Mouse (Mus musculus): ENCODE data around the gene Cox11.

DNA sequence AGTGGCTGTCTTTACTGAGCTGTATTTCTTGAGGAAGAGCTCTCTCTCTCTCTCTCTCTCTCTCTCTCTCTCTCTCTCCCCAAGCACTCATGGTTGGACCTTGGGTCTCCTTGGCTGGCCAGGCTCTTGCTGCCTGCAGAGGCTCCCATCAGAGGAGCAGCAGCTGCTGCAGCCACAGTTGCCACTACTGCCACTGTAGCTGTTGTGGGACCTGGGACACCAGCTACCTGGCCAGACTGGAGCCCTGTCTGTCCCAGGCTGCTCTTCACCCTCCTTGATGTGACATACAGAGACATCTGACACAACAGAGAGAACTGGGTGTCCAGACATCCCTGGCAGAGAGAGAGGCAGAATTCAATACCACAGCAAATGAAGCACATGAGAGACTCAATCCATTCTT is 43.2 kb downstream of the Cox11 start:
- no peak for TF ChIP-seq EP300 (optimal IDR thresholded peaks at IDR 0.05)
- TF ChIP-seq CTCF (IDR thresholded peaks at IDR 0.05; ENCODE audit: low read depth), result no peak

Measured in stomach, postnatal 0 days (tissue).